Mouse (Mus musculus) hindbrain, embryonic 11.5 days (tissue): ENCODE data around the gene Cd96. TPM values are rescaled to one million over a fixed set of nuclear protein-coding genes. Genes with fewer than 3 reads are reported as not detected.

Source experiments
- ATAC-seq: fragments of 200-750 bp; cut with Nextera tagmentation; 2 replicates; pipeline ENCODE4 v1.8.0; 2017; ENCODE audit warnings: mild to moderate bottlenecking, moderate TSS enrichment, moderate library complexity; ENCODE audit not compliant: low FRiP score
- DNase-seq: peaks from one replicate; pipeline ENCODE4 v3.0.0-alpha.2; 2015; ENCODE audit warnings: low spot score
- H3K27ac ChIP-seq: fragments of 300-500 bp; sonication (generic); 2 replicates; pipeline ENCODE4 v1.5.1; 2014; ENCODE audit warnings: mild to moderate bottlenecking, low read depth, low read length
- H3K27me3 ChIP-seq: fragments of 300-500 bp; sonication (generic); 2 replicates; pipeline ENCODE4 v1.6.1; 2014; ENCODE audit warnings: mild to moderate bottlenecking, low read length, moderate library complexity, mixed read lengths; ENCODE audit not compliant: control insufficient read depth, insufficient read depth
- H3K36me3 ChIP-seq: fragments of 300-500 bp; sonication (generic); 2 replicates; pipeline ENCODE4 v1.6.1; 2014; ENCODE audit warnings: mild to moderate bottlenecking, low read length, moderate library complexity, mixed read lengths; ENCODE audit not compliant: control insufficient read depth, insufficient read depth
- H3K4me1 ChIP-seq: fragments of 300-500 bp; sonication (generic); replicated peaks from 2 replicates; pipeline ENCODE4 v1.6.1; 2014; ENCODE audit warnings: low read length, mixed read lengths; ENCODE audit not compliant: control insufficient read depth, insufficient read depth
- H3K4me2 ChIP-seq: fragments of 300-500 bp; sonication (generic); replicated peaks from 2 replicates; pipeline ENCODE4 v1.6.1; 2014; ENCODE audit warnings: mild to moderate bottlenecking, low read depth, low read length
- H3K4me3 ChIP-seq: fragments of 300-500 bp; sonication (generic); 2 replicates; pipeline ENCODE4 v1.5.1; 2014; ENCODE audit warnings: low read depth, low read length
- H3K9ac ChIP-seq: fragments of 300-500 bp; sonication (generic); 2 replicates; pipeline ENCODE4 v1.6.1; 2014; ENCODE audit warnings: low read depth, low read length
- H3K9me3 ChIP-seq: fragments of 300-500 bp; sonication (generic); 2 replicates; pipeline ENCODE4 v1.6.1; 2016; ENCODE audit warnings: low read length; ENCODE audit not compliant: control insufficient read depth
- WGBS: fragments of 180-500 bp; shearing (Covaris S2); extraction: QIAGEN DNeasy Blood & Tissue Kit; methylation state at CpG from one replicate; pipeline ENCODE4 v1.1.7; 2014; 5-methylcytosine and 5-hydroxymethylcytosine counted together
- polyA plus RNA-seq: library from polyadenylated mRNA; unstranded; fragments of >200 nt; fragmentation: Nextera tagmentation; extraction: Ambion mirVana; gene quantifications from 2 replicates; pipeline ENCODE4 v1.2.1, GENCODE M21; 2014

Cd96 gene
- polyA plus RNA-seq, 1 experiment from 2014 or later = 0.08 TPM

DNA sequence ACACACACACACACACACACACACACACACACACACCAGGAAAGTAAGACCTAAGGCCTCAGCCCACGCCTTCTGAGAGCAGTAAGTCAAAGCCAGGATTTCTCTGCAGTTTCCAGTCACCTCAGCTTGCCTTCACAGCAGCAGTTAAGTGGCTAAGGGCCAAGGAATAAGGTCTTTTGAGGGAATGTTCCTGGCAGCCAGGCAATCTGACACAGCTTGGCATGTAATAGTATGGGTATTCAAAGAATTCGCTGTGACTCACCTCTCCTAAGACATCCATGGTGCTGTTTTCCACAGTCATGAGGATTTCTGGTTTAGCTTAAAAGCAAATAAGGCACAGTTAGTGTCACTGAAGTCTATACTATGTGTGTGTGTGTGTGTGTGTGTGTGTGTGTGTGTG is 25.6 kb downstream of the Cd96 start:
- DNase-seq (no peak), ATAC-seq (no peak)
- WGBS = 87% methylated on average over 2 of the region's 2 CpGs
- no peaks in the 10 kb centered on the region for H3K4me1 ChIP-seq
- H3K9me3 ChIP-seq = no peaks in the 10 kb centered on the region
- H3K27ac ChIP-seq = no peak overlapping the region
- no peaks in the 10 kb centered on the region for H3K36me3 ChIP-seq
- no peak overlapping the region for H3K4me3 ChIP-seq
- no peak overlapping the region for H3K9ac ChIP-seq
- H3K27me3 ChIP-seq = no peaks in the 10 kb centered on the region
- no peak overlapping the region for H3K4me2 ChIP-seq

DNA sequence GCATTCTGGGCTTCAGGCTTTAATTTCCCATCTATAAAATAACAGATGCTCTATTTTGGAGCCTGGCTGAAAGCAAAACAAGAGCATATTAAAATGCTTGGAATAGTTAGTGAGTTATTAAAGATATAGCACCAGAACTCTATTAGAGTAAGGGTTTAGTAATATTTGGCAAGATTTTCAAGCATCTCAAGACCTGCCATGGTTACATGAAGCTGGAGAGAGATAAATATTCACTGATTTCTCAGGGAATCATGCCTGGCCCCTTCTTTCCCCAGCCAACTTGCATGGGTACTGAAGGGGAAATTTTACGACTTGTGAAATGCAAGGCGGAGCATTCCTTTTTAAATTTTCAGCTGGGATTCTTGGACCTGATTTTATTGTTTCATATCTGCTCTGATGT is 27.1 kb downstream of the Cd96 start:
- Histone ChIP-seq H3K9me3 (no peaks in the 10 kb centered on the region), H3K9ac (no peak overlapping the region), H3K4me2 (no peak overlapping the region), H3K27ac (no peak overlapping the region), H3K36me3 (no peaks in the 10 kb centered on the region), H3K4me1 (no peaks in the 10 kb centered on the region), H3K27me3 (no peaks in the 10 kb centered on the region), H3K4me3 (no peak overlapping the region)
- DNase-seq (no peak), ATAC-seq (no peak)
- 83% methylated on average over 2 of the region's 2 CpGs for WGBS

DNA sequence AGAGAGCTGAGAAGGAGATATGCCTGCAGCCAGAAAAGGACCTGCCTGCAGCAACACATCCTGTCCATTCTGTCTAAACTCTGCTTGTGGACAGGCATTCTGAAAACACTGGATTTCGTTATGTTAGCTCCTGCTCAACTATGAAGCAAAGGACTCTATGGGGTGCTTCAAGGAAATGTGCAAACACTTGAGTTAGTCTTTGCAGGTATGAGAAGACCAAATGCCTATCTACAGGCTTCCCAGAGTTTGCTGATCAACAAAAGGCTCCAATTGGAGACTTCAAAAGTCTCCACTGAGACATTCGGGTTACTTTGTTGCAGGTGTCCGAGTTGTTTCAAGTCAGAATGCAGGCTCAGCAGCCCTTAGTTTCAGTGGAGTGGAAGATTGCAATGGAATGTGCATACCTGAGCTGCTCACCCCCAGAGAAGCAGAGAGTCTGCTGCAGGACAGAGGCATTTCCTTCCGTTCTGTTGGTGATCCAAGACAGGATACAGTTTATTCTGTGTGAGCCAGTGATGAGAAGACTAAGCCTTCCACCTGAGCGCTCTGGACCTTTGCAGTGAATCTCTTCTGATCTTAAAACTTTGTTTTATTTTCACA is 33.1 kb downstream of the Cd96 start:
- Histone ChIP-seq H3K27ac (no peak overlapping the region), H3K36me3 (no peaks in the 10 kb centered on the region), H3K4me1 (no peaks in the 10 kb centered on the region), H3K9me3 (no peaks in the 10 kb centered on the region), H3K9ac (no peak overlapping the region), H3K27me3 (no peaks in the 10 kb centered on the region), H3K4me3 (no peak overlapping the region), H3K4me2 (no peak overlapping the region)
- ATAC-seq (no peak), DNase-seq (no peak)
- WGBS = 85% methylated on average over 5 of the region's 5 CpGs

DNA sequence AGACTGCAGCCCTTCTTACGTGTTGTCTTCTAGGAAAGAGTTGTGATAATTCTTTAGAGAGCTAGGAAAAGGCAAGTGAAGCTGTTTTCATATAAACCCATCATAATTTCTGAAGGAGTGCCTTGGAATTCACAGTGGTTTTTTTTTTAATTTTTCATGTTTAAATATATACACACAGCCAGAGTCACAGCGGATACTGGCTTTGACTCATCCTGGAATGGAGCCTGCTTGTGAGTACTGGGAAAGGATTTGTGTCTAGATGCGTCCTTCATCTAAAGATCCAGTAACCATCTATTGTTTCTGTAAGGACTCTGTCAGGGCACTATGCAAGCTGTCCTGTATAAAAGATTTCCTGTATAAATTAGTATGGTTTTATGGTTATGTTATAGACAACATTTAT is 52.1 kb downstream of the Cd96 start:
- WGBS = 89% methylated on average over 3 of the region's 3 CpGs
- Histone ChIP-seq H3K4me1 (no peaks in the 10 kb centered on the region), H3K36me3 (no peaks in the 10 kb centered on the region)

DNA sequence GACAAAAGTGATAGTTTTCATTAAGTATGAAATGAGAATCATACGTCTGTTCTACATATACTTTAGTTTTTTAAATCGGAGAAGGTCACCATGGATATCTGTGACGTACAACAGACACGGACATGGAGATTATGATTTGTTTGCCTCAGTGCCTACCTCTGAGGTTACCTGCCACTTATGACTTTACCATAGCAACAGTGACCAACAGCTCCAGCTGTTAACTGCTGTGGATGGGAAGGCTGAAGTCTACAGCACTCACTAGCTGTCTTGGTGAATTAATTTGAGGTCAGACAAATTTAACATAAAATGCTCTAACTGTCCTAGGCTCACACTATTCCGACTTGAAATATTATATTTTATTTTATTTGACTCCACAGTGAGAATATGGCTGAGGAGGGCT is 56.8 kb downstream of the Cd96 start:
- ATAC-seq (no peak), DNase-seq (no peak)
- H3K27ac ChIP-seq = no peak overlapping the region
- H3K27me3 ChIP-seq = no peaks in the 10 kb centered on the region
- H3K4me1 ChIP-seq = no peaks in the 10 kb centered on the region
- H3K36me3 ChIP-seq = no peaks in the 10 kb centered on the region
- no peaks in the 10 kb centered on the region for H3K9me3 ChIP-seq
- WGBS = 87% methylated on average over 5 of the region's 5 CpGs
- H3K4me2 ChIP-seq = no peak overlapping the region
- no peak overlapping the region for H3K4me3 ChIP-seq
- no peak overlapping the region for H3K9ac ChIP-seq

More for the DNA sequence above, 52.1 kb downstream of the Cd96 start:
- H3K4me3 ChIP-seq = no peak overlapping the region
- DNase-seq (no peak), ATAC-seq (no peak)
- no peak overlapping the region for H3K27ac ChIP-seq
- H3K9me3 ChIP-seq = no peaks in the 10 kb centered on the region
- no peaks in the 10 kb centered on the region for H3K27me3 ChIP-seq
- no peak overlapping the region for H3K9ac ChIP-seq
- H3K4me2 ChIP-seq = no peak overlapping the region

DNA sequence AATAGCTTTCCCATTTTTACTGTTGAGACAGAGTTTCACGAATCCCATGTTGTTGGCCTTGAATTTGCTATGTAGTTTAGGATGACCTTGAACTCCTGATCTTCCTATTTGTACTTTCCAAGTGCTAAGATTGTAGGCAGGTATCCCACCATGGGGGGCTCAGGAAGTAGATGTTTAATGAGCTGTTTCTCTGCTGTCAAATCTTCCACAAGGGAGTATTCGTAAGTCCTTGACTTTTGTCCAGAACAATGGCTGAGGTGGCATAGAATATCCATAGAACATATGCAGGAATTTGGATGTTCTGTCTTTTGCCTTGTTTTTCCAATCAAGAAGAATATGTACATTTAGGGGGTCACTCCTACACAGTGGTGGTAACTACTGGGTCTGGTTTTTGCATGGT is 73.1 kb downstream of the Cd96 start:
- H3K4me2 ChIP-seq = no peak overlapping the region
- H3K36me3 ChIP-seq = no peaks in the 10 kb centered on the region
- no peak overlapping the region for H3K4me3 ChIP-seq
- 86% methylated on average over 2 of the region's 2 CpGs for WGBS
- no peak overlapping the region for H3K27ac ChIP-seq
- ATAC-seq = no peak
- DNase-seq = no peak
- H3K9ac ChIP-seq = no peak overlapping the region
- no peaks in the 10 kb centered on the region for H3K27me3 ChIP-seq
- H3K9me3 ChIP-seq = no peaks in the 10 kb centered on the region
- H3K4me1 ChIP-seq = no peaks in the 10 kb centered on the region

DNA sequence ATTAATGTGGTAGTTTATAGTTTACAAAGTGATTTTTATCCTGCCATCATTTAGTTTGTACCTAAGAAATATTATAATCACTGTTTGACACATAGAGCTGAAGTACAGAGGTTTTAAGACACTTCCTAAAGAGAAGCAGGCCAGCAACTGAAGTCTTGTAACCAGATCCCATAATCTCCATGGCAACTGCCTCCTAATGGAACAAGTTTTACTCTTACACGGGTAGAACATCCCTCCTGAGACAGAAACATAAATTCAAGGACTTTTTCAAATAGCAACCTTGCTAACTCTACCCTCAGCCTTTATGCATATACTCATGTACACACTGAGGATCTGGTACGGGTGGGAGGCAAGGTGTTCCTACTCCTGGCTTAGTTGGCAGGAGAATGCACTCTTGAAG is 83.8 kb downstream of the Cd96 start:
- no peaks in the 10 kb centered on the region for H3K27me3 ChIP-seq
- ATAC-seq (no peak), DNase-seq (no peak)
- no peak overlapping the region for H3K9ac ChIP-seq
- 67% methylated on average over 2 of the region's 2 CpGs for WGBS
- no peak overlapping the region for H3K4me2 ChIP-seq
- H3K4me3 ChIP-seq = no peak overlapping the region
- H3K27ac ChIP-seq = no peak overlapping the region
- no peaks in the 10 kb centered on the region for H3K4me1 ChIP-seq
- no peaks in the 10 kb centered on the region for H3K9me3 ChIP-seq
- H3K36me3 ChIP-seq = no peaks in the 10 kb centered on the region

DNA sequence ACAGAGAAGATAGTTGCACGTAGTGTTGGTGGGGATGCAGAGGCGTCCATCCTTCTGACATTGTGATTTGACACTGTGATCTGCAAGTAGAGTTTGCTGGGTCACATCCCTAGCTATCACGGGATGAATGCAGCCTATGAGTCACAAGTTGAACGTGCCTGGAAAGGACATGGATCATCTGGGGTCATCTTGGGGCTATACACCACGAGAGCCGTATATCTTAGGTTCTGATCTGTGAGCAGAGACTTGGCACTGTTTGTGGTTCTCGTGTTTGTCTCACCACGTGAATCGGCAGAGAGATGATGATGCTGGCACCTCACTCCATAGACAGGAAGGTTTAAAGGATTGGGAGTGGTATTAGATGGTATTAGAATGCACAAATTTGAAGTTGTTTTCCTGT is 86.2 kb downstream of the Cd96 start:
- no peaks in the 10 kb centered on the region for H3K36me3 ChIP-seq
- no peak overlapping the region for H3K9ac ChIP-seq
- H3K27me3 ChIP-seq = no peaks in the 10 kb centered on the region
- 82% methylated on average over 9 of the region's 9 CpGs for WGBS
- no peak overlapping the region for H3K4me3 ChIP-seq
- DNase-seq = no peak
- no peaks in the 10 kb centered on the region for H3K4me1 ChIP-seq
- no peaks in the 10 kb centered on the region for H3K9me3 ChIP-seq
- no peak for ATAC-seq
- H3K4me2 ChIP-seq = no peak overlapping the region
- no peak overlapping the region for H3K27ac ChIP-seq

DNA sequence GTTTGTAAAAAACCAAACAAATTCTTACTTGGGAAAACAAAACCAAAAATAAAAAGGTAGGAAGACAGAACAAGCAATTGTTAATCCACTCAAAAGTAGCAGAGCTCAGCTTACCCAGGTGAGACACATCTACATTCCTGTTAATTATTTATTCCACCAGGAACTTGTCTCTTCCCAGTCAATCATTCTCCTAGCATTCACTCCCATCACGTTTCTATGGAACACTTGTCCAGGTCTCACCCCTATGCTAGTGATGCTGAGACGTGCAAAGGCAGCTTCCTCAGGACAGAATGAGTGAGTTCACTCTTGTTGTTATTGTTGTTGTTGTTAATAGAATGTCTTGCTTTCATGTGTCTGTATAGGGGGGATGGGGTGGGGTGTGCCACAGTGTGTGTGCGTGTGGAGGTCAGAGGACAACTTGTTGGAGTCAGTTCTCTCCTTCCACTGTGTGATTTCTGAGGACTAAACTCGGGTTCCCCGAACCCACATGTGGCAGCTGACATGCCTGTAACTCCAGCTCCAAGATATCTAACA is 97.0 kb downstream of the Cd96 start:
- Histone ChIP-seq H3K4me1 (no peaks in the 10 kb centered on the region), H3K4me2 (no peak overlapping the region), H3K9ac (no peak overlapping the region), H3K9me3 (no peaks in the 10 kb centered on the region), H3K27me3 (no peaks in the 10 kb centered on the region), H3K4me3 (no peak overlapping the region), H3K36me3 (no peaks in the 10 kb centered on the region), H3K27ac (no peak overlapping the region)
- 78% methylated on average over 5 of the region's 5 CpGs for WGBS
- ATAC-seq (peak; percentile 33; the same call in 1 of the 2 replicates), DNase-seq (no peak)
